Mouse (Mus musculus) lung, adult 18-20 months (tissue): ENCODE results near the gene 1600002K03Rik.

Experiments
- DNase-seq, 2 experiments: peaks; one replicate each; pipeline ENCODE4 v3.0.0; 2022; ENCODE audit warnings: mixed read lengths in 2 of 2

The 1600002K03Rik gene

DNA sequence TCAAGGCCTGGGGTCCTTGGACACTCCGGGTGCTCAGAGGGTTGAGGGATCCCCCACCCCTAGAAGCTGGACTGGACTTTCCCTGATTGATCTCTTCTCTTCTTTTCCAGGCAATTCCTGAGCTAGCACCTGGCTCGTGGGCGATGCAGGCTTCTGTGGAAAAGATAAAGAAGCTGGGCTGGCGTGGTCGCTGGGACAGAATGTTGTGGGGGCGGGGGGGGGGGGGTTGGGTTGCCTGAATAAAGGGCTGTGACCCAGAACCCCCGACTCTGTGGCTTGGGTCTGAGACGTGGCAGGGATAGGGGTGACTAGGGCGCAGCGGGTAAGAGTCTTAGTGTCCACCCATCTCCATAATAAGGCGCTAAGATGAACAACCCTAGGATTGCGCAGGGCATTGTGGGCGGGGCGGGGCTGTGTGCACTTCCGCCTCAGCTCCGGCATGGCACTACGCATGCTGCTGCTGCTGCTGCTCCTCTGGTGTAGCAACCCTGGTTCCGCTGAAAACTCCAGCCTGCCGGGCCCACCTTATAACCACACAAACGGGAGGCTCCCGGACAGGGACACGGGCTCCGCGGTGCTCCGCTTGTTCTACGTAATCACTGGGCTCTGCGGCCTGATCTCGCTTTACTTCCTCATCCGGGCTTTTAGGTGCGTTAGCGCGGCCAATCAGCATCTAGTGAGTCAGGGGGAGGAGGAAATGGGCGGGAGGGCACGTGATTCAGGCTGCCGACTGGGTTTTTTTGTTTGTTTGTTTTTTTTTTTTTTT, at the start of gene 1600002K03Rik:
TSS of gene 1600002K03Rik (plus strand) at position 418 of the 766 bp plus-strand sequence.
- DNase-seq: peak; percentile 92 to 93

DNA sequence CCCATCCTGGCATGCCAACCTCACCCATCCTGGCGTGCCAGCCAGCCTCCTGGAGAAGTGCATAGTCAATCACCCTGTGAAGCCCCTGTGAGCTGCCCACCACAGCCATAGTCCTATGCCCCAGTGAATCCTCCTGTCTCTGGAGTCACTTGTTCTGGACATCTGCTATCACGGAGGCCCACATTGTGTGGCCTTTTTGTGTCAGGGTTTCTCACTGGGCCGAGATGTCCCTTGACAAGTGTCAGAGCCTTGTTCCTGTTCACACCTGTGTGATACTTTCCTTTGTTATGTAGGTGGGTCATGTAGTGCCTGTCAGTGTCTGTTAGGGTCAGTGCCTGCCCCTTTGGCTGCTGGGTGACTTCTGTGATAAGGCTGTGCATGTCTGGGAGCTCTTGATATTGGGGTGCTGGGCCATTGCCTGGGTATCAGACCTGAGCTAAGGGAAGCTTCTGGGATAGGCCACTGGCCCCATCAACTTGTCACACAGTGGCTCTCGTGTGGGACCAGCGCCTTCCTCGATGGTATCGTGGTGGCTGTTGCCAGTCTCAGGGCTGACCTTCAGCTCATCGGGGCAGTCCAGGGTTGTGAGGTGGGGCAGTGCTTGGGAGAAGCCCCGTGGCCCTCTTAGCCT, 48.7 kb upstream of the 1600002K03Rik start:
- DNase-seq: no peak

DNA sequence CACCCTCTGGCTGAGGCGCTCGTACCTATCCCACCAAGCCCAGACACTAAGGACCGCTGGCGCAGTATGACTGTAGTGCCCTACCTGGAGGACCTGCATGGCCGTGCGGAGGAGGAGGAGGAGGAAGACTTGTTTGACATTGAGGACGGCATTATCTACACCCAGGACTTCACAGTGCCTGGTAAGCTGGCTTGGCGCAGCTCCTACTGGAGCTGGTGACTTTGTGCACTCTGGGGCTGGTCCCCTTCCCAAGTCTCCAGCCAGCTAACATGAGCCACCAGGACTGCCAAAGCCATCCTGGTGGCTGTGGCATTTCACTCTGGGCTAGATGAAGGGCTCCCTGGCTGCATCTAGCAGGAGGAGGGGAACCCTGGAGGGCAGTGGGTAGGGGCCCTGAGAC, 44.8 kb upstream of the 1600002K03Rik start:
- DNase-seq: no peak

DNA sequence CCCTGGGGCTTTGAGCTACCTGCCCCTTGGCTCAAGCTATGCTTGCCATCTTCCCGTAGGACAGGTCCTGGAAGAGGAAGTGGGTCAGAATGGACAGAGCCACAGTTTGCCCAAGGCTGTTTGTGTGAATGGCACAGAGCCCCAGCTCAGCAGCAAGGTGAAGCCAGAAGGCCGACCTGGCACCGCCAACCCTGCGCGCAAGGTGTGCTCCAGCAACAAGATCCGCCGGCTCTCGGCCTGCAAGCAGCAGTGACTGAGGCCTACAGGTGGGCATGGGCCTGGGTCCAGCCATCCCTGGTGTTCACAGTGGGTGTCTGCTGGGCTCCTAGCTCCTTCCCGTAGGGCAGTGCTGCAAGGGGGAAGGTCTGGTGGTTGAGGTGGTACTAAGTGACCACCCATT, 42.9 kb upstream of the 1600002K03Rik start:
- DNase-seq: no peak

DNA sequence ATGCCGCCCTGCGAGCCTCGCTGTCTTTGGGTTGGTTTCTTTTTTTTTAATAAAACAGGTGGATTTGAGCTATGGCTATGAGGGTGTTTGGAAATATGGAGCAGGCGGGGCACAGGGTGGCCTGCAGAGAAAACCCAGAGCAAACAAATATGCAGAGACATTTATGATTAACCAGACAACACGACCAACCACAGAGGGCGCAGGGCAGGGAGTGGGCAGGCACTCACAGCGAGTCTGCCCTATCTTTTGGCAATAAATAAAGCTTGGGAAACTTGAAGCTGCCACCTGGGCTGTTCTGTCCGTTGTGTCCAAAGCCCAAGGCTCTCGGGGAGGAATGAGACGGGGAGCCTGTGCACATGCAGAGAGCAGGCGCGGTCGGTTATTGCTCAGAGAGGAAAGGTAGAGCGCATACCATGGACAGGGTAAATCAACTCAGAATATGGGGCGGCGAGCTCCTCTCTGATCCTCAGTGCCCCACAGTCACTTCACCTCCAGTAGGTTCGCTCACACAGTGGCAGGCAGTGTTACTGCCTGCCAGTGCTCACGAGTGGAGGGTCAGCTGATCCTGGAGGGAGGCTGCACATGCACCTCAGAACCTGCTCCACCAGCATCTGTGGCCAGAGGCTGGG, 42.2 kb upstream of the 1600002K03Rik start:
- no peak for DNase-seq

DNA sequence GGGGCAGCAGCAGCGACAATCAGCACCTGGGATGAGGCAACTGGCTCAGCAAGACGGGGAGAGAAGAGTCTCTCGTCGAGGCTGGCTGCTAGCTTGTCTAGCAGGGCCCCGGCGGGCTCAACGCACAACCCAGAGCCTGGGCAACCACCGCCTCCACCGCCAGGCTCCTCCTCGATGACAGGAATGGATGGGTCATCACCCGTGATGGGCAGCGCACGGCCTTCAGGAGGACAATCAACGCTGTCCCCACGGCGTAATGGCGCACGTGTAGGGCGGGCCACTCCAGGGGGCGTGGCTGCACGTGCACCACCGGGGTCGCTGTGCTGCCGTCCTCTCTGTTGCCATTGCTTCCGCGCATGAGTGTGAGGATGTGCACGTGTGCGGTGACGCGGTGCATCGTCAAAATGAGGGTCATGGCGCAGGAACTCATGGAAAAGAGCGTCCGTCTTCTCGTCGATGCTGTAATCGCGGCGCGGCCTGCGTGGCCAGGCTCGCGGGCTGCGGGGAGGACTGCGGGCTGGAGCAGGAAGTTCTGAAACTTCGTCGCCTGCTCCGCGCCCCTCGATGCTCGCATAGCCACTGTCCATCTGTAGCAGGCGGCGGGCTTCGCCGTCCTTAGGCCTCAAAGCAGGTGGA, 41.3 kb upstream of the 1600002K03Rik start:
- no peak for DNase-seq

DNA sequence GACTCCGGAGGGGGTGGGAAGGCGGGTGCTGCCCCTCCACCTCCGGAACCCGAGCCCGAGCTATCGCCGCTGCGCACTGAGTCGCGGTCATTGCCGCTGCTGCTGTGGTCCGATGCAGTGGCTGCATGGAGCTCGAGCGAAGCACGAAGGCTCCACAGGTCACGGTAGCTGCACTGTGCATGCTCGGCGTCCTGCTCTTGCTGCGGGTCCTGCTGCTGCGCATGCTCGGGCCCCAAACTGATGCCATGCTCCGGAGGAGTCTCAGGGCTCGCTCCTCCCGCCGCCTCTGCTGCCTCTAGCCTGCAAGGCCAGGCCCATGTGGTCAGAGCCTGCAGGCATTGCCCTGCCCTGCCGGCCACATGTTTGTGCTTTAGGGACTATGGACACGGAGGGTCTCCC, 40.8 kb upstream of the 1600002K03Rik start:
- DNase-seq: no peak

DNA sequence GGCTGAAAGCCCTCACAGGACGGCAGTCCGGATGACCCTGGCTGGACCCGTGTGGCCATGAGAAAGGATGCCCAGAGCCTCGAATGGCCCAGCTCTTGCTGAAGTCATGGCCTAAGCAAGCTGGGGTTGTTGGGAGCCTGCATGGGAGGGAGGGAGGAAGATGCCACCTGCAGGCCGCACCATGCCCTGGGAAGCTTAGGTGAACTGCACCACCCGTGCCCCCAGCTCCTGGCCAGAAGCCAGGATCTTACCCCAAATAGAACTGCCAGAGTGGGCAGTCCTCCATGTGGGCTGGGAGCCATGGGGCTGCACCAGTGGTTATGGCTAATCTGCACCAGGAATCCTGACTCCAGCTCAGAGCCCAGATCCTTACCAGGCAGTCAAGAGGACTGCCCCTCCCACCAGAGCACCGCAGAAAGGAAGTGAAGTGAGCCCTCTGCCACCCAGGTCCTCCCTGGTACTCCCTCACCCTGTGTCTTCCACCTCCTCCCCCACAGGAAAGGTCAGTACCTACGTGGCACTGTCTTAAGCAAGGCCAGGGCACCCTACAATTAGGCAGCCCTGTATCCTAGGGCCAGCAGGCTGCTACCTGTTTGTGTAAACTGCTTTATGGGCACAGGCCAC, 39.4 kb upstream of the 1600002K03Rik start:
- DNase-seq: no peak

DNA sequence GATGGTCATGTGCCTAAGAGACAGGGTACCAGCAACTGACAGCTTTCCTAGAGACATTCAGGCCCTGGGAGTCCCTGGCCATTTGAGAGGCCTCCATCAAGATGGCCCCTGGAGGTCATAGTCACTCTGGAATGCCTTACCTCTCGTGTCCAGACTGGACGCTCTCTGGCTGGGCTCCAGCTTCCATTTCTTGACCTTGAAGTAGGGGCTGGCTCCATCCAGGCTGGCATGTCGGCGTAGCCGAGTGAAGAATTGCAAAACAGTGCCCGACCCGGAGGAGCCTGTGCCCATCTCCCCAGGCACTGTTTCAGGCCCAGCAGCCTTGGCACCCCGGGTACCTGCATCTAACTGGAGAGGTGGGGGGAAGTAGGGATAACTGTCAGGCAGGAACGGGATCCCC, 38.3 kb upstream of the 1600002K03Rik start:
- peak in 1 of 2 experiments; percentile 52 for DNase-seq

DNA sequence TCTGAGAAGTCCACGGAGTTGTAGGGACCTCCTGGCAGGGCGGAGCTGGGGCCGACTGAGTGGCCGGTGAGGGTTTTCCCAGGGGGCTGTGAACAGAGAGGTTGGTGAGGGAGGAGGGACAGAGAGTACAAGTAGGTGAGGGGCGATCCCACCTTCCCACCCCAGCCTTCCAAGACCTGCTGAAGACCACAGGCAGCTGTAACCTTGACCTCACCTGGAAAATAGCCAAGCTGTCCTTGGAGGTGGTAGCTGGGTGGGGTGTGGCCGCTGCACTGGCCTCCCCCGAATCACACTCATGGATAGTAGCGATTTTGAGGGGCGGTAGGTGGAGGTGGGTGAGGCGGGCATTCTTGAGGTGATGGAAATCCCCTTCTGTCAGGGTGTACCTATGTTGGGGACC, 37.6 kb upstream of the 1600002K03Rik start:
- no peak for DNase-seq

DNA sequence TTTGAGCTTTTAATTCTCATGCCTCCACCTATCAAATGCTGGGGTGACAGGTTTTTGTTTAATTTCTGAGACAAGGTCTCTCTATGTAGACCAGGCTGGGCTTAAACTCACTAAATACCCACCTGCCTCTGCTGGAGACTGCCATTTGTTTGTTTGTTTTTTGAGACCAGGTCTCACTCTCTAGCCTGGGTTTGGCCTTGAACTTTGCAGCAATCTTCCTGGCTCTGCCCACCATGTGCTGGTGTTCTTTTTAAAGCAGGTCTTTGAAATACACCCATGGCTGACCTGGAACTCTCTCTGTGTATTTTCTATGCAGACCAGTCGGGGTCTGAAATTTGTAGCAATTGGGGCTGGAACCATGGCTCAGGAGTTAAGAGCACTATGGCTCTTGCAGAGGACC, 37.1 kb upstream of the 1600002K03Rik start:
- no peak for DNase-seq

DNA sequence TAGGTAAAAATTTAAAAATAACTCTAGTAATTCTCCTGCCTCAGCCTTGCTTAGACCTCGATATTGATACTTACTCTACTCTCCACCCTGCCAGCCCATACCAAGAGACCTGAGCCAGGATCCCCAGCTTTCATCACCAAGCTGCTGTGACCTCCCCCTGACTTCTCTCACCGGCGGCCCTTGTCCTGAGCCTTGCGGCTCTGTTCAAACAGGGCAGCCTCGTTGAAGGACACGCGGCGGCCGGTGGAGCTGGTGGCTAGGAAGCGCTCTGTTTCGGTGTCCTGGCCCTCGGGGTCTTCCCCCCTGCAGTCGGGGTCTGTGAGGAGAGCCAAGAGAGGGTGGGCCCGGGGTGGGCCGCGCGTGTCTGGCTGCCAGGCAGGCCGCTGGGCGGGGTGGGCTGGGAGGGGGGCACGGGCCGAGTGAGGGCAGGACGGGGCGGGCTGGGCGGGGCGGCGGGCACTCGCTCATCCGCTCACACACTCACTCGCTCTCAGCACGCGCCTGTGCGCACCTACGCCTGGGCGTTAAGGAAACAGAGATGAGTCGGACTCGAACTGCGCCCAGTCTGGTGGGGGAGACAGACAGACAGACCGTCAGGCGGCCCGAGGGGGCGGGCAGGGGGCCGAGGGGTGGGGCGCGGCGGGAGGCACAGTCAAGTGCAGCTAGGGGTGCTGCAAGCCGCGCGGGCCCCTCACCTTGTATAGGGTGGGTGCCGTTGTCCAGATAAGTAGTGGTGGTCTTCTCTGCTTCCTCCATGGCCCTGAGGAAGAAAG, 36.4 kb upstream of the 1600002K03Rik start:
- DNase-seq: no peak

DNA sequence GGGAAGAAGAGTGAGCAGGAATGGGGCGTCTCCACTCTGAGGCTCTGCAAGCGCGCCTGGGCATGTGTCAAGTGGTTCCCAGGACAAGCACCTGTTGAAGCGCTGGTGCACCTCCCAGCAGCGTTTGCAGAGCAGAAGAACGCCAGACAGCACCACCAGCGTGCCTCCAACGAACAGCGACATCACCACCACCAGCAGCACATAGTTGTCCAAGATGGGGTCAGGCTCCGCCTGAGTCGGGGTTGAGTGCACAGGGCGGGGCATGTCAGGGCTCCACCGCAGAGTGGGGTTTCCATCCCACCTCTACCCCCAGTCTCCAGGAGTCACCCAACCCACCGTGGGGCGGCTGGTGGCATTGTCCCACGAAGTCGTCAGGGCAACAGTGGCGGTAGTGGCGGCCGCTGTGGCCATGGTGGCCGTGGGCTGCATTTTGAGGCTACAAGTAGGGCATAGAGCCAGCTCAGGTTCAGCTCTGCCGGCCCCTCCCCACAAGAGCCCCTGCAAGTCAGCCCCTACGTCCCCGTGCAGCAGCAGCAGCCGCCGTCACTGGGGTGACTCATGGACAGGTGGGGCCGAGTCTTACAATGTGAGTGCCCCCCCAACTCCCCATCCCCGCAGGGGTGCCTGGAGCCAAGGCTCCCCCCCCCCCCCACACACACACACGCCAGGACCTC, 35.7 kb upstream of the 1600002K03Rik start:
- DNase-seq: peak; percentile 66 to 75

DNA sequence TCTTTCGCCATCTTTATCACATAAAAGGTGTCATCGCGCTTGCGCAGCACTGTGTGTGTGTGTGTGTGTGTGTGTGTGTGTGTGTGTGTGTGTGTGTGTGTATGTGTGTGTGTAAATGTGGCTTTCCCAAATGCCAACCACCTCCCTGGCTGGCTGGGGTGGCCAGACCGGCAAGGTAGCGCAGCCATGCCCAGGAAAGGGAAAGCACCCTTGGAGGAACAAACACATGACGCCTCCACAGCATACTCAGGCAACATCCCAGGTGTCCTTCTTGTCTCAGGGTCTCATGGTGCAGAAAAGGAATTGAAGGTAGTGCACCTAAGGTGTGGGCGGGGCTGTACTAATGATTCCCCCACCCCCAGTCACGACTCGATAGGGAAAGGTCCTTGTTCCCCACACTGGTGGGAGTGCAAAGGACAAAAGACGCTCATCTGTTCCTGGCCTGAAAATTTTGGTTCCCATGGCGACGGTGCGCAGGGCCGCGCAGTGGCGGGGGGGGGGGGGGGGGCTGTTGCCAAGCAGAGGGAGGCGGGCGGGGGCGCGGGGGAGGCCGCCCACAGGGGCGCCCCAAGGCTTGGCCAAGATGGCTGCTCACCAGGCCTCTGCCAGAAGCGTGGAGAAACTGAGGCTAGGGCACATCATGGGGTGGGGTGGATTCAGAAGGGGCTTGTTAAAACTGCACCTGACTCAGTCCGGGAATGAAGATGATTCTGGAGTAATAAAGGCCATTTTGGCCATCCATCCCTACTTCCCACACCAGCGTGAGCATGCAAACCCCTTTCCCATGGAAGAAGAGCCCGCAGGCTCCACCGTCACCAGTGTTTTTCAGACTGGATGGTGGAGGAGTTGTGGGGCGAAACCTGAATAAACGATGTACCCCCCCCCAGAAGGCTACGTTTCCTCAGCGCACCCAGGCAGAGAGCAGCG, 34.9 kb upstream of the 1600002K03Rik start:
- DNase-seq: peak in 1 of 2 experiments; percentile 40

DNA sequence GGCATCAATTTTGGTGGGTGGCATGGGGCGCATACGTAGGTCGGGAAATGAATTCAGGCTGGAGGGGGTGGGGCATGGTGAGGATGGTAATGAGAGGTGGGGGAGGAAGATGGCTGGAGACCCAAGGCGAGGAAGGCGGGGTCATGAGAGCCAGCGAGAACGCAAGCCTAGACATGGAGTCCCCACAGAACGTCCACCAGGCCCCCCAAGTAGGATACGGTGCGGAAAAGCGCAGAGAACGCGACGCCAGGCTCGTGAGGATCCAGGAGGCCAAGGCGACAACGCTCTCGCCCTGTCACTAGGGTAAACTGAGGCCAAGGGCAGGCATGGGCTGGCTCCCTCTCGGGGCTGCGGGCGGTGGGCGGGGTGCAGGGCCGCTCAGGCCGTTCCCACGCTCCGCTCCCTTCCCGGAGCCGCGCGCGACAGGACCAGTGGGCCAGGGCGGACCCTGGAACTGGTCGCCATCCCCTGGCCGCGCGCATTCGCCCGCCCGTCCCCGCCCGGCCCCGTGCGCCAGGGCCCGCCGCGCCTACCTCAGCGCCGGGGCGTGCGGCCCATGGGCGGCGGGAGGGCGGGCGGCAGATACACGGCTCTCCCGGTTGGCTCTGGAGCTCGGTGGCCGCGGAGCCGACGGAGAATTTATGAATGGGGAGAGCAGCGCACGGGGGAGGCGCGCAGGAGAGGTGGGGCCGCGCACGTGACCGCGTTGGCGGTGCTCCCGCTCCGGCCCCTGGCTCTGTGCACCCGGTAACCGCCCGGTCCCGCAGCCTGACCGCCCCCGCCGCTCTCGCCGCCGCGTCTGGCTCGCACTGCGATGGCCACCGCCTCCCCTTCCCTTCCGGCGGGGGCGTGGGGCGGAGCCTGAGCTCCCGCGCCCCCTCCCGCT, 33.9 kb upstream of the 1600002K03Rik start, which contains the start of gene Atp5d:
TSS of gene Atp5d (plus strand) at position 80 of the 886 bp plus-strand sequence.
- DNase-seq: peak; percentile 66 to 76

DNA sequence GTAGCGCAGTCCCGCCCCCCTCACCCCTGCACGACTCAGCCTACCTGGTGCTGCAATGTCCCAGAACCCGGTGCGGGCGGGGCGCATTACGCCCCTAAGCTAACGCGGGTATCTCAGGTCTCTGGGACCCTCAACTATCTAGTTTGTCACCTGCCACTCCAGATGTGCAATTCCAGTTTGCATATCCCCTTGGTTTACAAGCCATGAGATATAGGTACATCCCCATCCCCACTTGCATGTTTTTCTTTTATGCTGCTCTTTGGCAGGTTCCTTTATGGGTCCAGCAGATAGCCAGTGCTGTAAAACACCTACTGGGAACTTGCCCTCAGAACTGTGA, 33.3 kb upstream of the 1600002K03Rik start:
- DNase-seq: no peak

DNA sequence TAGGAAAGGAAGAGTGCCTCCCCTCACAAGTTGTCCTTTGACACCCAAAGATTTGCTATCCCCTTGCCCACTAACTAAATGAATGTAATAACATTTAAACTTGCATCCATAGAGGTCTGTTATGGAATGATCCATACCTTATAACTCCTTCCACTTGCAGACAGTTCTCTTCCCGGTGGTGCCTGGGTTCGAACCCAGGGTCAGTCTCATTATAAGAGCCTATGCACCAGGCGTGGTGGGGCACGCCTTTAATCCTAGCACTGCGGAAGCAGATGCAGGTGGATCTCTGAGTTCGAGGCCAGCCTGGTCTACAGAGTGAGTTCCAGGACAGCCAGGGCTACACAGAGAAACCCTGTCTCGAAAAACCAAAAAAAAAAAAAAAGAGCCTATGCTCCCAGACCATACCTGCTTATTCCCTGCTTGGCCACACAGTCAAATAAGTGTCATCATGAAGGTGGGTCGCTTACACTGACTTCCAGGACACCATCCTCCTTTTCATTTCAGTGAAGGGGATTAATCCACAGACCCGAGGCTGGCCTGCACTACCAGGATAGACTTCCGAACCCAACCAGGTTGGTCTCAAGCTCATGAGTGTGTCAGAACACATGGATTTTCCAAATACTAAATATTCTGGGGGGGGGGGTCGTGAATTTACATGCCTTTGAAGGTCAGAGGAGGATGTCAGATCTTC, 32.6 kb upstream of the 1600002K03Rik start:
- no peak for DNase-seq

DNA sequence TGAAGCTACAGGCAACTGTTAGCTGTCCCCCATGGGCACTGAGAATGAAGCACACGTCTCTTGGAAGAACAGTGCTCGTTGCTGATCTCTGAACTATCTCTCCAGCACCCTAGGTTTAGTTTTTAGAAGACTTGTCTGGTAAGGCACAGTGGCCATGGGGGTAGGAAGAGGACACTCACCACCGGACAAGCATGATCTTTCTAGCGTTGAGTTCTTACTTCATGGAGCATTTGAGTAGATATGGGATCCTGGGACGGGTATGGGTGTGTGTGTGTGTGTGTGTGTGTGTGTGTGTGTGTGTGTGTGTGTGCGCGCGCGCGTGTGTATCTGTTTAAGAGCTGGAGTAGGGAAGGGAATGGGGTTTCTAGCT, 32.1 kb upstream of the 1600002K03Rik start, which contains the start of gene Cbarp:
TSS of gene Cbarp (minus strand) at position 170 of the 370 bp plus-strand sequence.
- DNase-seq: no peak

DNA sequence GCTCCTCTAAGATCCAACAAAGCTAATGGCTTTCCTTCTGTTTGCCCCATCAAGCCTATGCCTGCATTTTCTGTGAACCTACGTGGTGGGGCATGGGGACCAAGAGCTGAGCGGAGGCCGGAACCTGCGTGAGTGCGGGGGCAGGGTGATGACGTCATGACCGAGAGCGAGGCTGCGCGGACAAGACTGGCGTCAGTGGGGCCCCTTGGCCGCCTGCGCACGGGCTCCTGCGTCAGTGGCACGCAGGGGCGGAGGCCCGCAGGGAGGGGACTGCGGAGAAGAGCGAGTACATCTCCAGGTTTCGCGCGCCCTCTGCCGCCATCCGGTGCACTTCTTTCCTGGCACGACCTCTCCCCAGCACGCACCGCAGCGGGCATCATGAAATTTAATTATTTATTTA, 31.5 kb upstream of the 1600002K03Rik start:
- DNase-seq: peak; percentile 98 to 99
